Mouse (Mus musculus) ES-E14 (cell line): ENCODE measurements at regions not wholly inside any gene's neighbourhood (a gene's known extent, or its start where the extent isn't known, plus 50 kb on each side); places are given as distances from the start of the nearest gene placed in this dataset.

Source experiments
- DNase-seq: peaks from one replicate; pipeline ENCODE4 v3.0.0-alpha.2; 2013; ENCODE audit warnings: low read depth, low spot score
- H3K27ac ChIP-seq: 2 replicates; pipeline ENCODE4 v1.5.1; 2012; ENCODE audit warnings: low read depth, mild to moderate bottlenecking, low read length, moderate library complexity, mixed read lengths; ENCODE audit not compliant: poor library complexity, insufficient read depth, severe bottlenecking
- H3K36me3 ChIP-seq: 2 replicates; pipeline ENCODE4 v1.6.1; 2012; ENCODE audit warnings: mild to moderate bottlenecking, low read length, moderate library complexity, mixed read lengths; ENCODE audit not compliant: control insufficient read depth, poor library complexity, insufficient read depth, severe bottlenecking
- H3K4me1 ChIP-seq, 2 experiments: fragments of 150-350 bp in 1 of 2; sonication (generic) in 1 of 2; 2 replicates each; pipeline ENCODE4 v1.6.1; 2012; ENCODE audit warnings: low read length in 2 of 2, mild to moderate bottlenecking in 1 of 2, mixed read lengths in 1 of 2; ENCODE audit not compliant: control insufficient read depth in 2 of 2, insufficient read depth in 2 of 2, poor library complexity in 1 of 2
- H3K4me3 ChIP-seq, 2 experiments: fragments of 150-350 bp in 1 of 2; sonication (generic) in 1 of 2; 2 replicates each; pipeline ENCODE4 v1.5.1; 2012; ENCODE audit warnings: low read length in 2 of 2, low read depth in 1 of 2, mild to moderate bottlenecking in 1 of 2, mixed read lengths in 1 of 2; ENCODE audit not compliant: insufficient read depth in 1 of 2, poor library complexity in 1 of 2, severe bottlenecking in 1 of 2
- H3K9ac ChIP-seq: 2 replicates; pipeline ENCODE4 v1.6.1; 2012; ENCODE audit warnings: low read depth, mild to moderate bottlenecking, low read length, mixed read lengths; ENCODE audit not compliant: poor library complexity, insufficient read depth, severe bottlenecking
- H3K9me3 ChIP-seq: fragments of 150-350 bp; sonication (generic); 2 replicates; pipeline ENCODE4 v1.6.1; 2012; ENCODE audit warnings: low read depth, mild to moderate bottlenecking, low read length; ENCODE audit not compliant: control insufficient read depth, insufficient read depth
- CHD2 ChIP-seq: IDR thresholded peaks from 2 replicates; pipeline ENCODE4 v1.6.1; 2014; ENCODE audit warnings: mild to moderate bottlenecking, low read depth, low read length, inconsistent platforms
- HCFC1 ChIP-seq: IDR thresholded peaks from 2 replicates; pipeline ENCODE4 v1.6.1; 2012; ENCODE audit warnings: low read length, inconsistent platforms, borderline replicate concordance; ENCODE audit not compliant: insufficient read depth
- MAFK ChIP-seq: IDR thresholded peaks from 2 replicates; pipeline ENCODE4 v1.6.1; 2014; ENCODE audit warnings: mild to moderate bottlenecking, low read depth, low read length, inconsistent platforms; ENCODE audit not compliant: insufficient read depth
- ZC3H11A ChIP-seq: IDR thresholded peaks from 2 replicates; pipeline ENCODE4 v1.6.1; 2012; ENCODE audit warnings: low read depth, mild to moderate bottlenecking, inconsistent platforms, low read length, borderline replicate concordance
- ZNF384 ChIP-seq: IDR thresholded peaks from 2 replicates; pipeline ENCODE4 v1.6.1; 2012; ENCODE audit warnings: low read depth, low read length, inconsistent platforms
- in situ Hi-C, 2 experiments: fragments of 600-800 bp; cut with MboI; formaldehyde crosslinking; loops; one replicate each; pipeline ENCODE4 v1.15.1; 2025; ENCODE audit warnings: low sequenced_read_pairs in 2 of 2, inconsistent platforms in 1 of 2; ENCODE audit not compliant: unreplicated experiment in 2 of 2

DNA sequence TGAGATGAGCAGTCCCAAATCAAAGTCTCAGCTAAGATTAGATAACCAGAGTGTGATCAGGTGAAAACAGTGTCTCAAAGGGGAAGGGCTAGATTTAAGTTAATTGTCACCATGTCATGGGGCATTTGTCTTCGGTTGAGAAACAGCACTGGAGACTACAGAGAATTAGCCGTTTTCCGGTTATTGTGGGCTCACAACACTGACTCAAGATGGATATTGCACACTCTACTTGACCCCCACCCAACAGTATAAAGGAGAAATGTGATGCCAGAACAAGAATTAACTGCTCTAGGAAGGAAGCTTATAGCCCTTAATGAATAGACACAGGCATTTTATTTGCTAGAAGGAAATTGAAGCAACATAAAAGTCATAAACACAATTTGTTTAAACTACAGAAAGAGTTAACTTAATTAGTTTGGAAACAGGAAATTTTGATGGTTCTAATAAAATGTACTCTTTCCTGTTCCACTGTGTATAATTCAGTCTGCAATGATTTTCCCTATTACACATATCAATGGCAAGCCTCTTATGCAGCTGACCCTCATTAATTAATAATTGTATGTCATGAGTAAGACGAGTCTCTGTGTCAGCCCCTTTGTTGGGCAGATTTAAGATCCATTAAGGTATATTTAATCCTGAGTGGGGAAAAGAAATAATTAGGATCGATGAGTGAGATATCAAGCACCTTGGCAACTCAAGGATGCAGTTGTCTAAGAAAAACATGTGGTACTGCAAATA, 277.4 kb upstream of the Tmeff2 start:
- in situ Hi-C loops: no loop called here
- no peak for DNase-seq
- H3K4me3 ChIP-seq: no peak overlapping the region
- H3K9me3 ChIP-seq: no peaks in the 10 kb centered on the region
- H3K4me1 ChIP-seq: no peaks in the 10 kb centered on the region
- no peak for TF ChIP-seq MAFK
- TF ChIP-seq CHD2: no peak
- TF ChIP-seq ZNF384: no peak
- no peak for TF ChIP-seq ZC3H11A
- no peak for TF ChIP-seq HCFC1
- no peak overlapping the region for H3K9ac ChIP-seq
- no peaks in the 10 kb centered on the region for H3K36me3 ChIP-seq
- H3K27ac ChIP-seq: no peak overlapping the region

DNA sequence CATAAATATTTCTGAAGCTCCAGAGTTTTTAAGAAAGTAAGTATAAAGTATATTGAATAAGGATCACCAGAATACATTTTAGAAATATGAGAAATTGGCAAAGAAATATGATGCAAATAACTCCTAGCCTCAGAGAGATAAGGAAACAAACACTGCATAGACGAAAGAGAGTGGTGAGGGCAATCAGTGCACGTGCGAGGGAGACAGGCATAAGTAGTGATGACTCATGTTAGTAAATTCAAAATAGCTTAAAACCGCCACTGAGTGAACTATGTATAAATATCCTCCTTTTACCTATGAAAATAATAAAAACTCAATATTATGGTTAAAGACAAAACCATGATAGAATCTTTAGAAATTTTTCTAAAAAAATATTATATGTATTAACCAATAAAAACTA, 271.4 kb upstream of the Tmeff2 start:
- in situ Hi-C loops: no loop called here
- Histone ChIP-seq H3K27ac (no peak overlapping the region), H3K4me3 (no peak overlapping the region), H3K4me1 (no peaks in the 10 kb centered on the region), H3K9ac (no peak overlapping the region), H3K36me3 (no peaks in the 10 kb centered on the region), H3K9me3 (no peaks in the 10 kb centered on the region)
- no peak for TF ChIP-seq MAFK
- no peak for DNase-seq

DNA sequence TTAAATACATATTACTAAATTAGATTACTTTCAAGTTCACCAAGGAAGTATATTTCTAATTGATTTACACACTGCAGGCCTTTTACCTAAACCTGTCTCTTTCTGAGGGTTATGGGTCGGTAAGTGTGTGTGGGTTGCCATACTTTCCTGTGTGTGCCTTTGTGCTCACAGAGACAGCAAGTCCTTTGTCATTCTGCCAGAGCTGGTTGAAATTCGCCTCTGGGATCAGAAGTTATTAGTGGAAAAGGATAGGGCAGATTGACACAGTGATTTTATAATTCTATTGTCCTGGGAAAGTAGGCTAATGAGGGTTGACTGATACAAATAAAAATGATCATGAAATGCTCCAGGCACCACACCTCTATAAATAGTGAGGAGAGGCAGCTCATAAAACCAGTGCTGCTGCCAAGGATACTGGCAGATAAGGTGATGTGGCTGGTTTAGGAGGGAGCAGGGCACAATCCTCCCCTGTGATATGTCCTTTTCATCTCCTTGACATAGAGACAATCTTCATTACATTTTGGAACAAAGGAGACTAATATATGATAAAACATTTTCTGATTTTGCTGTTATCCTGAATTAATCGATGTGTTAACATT, 270.9 kb upstream of the Tmeff2 start:
- TF ChIP-seq ZNF384: no peak
- TF ChIP-seq CHD2: no peak
- TF ChIP-seq HCFC1: no peak
- TF ChIP-seq MAFK: no peak
- TF ChIP-seq ZC3H11A: no peak
- in situ Hi-C loops: no loop called here
- H3K27ac ChIP-seq: no peak overlapping the region
- H3K9ac ChIP-seq: no peak overlapping the region
- no peak overlapping the region for H3K4me3 ChIP-seq
- no peaks in the 10 kb centered on the region for H3K36me3 ChIP-seq
- no peaks in the 10 kb centered on the region for H3K4me1 ChIP-seq
- no peak for DNase-seq
- no peaks in the 10 kb centered on the region for H3K9me3 ChIP-seq

DNA sequence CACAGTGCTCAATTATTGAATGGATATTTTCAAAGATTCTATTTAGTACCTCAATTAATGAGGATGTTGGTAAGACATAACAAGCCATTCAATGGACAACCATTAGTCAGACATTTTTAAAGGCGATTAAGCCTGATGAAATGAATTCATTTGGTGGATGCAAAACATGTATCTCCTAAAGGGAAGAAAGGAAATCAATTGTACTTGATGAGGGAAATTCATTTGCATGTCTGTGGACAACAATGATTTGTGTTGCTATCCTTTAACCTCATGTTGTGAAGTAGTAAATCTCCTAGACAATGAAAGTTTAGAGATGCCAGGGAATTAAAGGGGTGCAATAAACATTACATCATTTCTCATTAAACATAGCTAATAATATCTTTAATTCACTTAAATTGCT, 262.5 kb upstream of the Tmeff2 start:
- H3K27ac ChIP-seq: no peak overlapping the region
- H3K4me1 ChIP-seq: peaks cover 2 to 12% of the 10 kb centered on the region in 2 experiments; a peak in 2 of 4 replicates
- H3K4me3 ChIP-seq: no peak overlapping the region
- no peaks in the 10 kb centered on the region for H3K9me3 ChIP-seq
- H3K36me3 ChIP-seq: no peaks in the 10 kb centered on the region
- TF ChIP-seq HCFC1 (no peak), ZNF384 (no peak)
- no peak for DNase-seq
- H3K9ac ChIP-seq: no peak overlapping the region
- in situ Hi-C loops: no loop called here
